Mouse (Mus musculus) kidney, postnatal 10 days (tissue): ENCODE data around the gene Vasp.

Source experiments
- DNase-seq: peaks from one replicate; pipeline ENCODE4 v3.0.0; 2021; ENCODE audit warnings: mixed read lengths

The Vasp gene

GRCm38 (mm10) chr7:19231849-19232248 lies 39.8 kb downstream of the Vasp start:
- no peak for DNase-seq

- no peak for DNase-seq
Measured at GRCm38 (mm10) chr7:19230899-19231298, 40.7 kb downstream of the Vasp start.

GRCm38 (mm10) chr7:19230041-19230580 lies 41.5 kb downstream of the Vasp start:
- no peak for DNase-seq

GRCm38 (mm10) chr7:19229404-19229803 lies 42.2 kb downstream of the Vasp start:
- no peak for DNase-seq

GRCm38 (mm10) chr7:19228793-19229148 lies 42.8 kb downstream of the Vasp start:
- DNase-seq: no peak

- peak; percentile 100 for DNase-seq
Measured at GRCm38 (mm10) chr7:19227883-19228792, 43.5 kb downstream of the Vasp start, which contains the start of gene Opa3. Gene Opa3, plus strand, starts transcription at chr7:19228334.

GRCm38 (mm10) chr7:19226817-19227797 lies 44.5 kb downstream of the Vasp start:
- DNase-seq: peak; percentile 65

- DNase-seq: no peak
Measured at GRCm38 (mm10) chr7:19224933-19225332, 46.7 kb downstream of the Vasp start.

GRCm38 (mm10) chr7:19222875-19223274 lies 48.7 kb downstream of the Vasp start:
- DNase-seq: no peak

- no peak for DNase-seq
Measured at GRCm38 (mm10) chr7:19222189-19222588, 49.4 kb downstream of the Vasp start.

- DNase-seq: no peak
Measured at GRCm38 (mm10) chr7:19220061-19220460, 51.6 kb downstream of the Vasp start.

GRCm38 (mm10) chr7:19217944-19218343 lies 53.7 kb downstream of the Vasp start:
- DNase-seq: peak; percentile 52

- no peak for DNase-seq
Measured at GRCm38 (mm10) chr7:19217492-19217891, 54.1 kb downstream of the Vasp start.

- no peak for DNase-seq
Measured at GRCm38 (mm10) chr7:19214940-19215339, 56.7 kb downstream of the Vasp start.

- no peak for DNase-seq
Measured at GRCm38 (mm10) chr7:19214369-19214768, 57.2 kb downstream of the Vasp start.

- DNase-seq: no peak
Measured at GRCm38 (mm10) chr7:19213385-19213784, 58.2 kb downstream of the Vasp start.

- DNase-seq: peak; percentile 81
Measured at GRCm38 (mm10) chr7:19211996-19212755, 59.4 kb downstream of the Vasp start, which contains the start of gene Gpr4. Gene Gpr4, plus strand, starts transcription at chr7:19212538.

GRCm38 (mm10) chr7:19211041-19211675 lies 60.5 kb downstream of the Vasp start:
- no peak for DNase-seq

- no peak for DNase-seq
Measured at GRCm38 (mm10) chr7:19210010-19210409, 61.6 kb downstream of the Vasp start.

GRCm38 (mm10) chr7:19209494-19209893 lies 62.1 kb downstream of the Vasp start:
- no peak for DNase-seq

- DNase-seq: peak; percentile 77
Measured at GRCm38 (mm10) chr7:19208944-19209472, 62.6 kb downstream of the Vasp start.
